Mouse (Mus musculus): Measurements from ENCODE around the gene Pde1a.

Pde1a gene

GRCm38 (mm10) chr2:80128861-80129698 lies at the start of gene Pde1a:
Gene Pde1a (minus strand): TSS chr2:80129458.
- in situ Hi-C loops (cut with MseI, MboI): no loop called here

- in situ Hi-C loops (cut with MseI, MboI): no loop called here
These were observed 49.5 kb upstream of the Pde1a start for GRCm38 (mm10) chr2:80178608-80179280.

- in situ Hi-C loops (cut with MseI, MboI): no loop called here
These were observed 48.9 kb upstream of the Pde1a start for GRCm38 (mm10) chr2:80178154-80178553.

GRCm38 (mm10) chr2:80168103-80168502 lies 38.8 kb upstream of the Pde1a start:
- in situ Hi-C loops (cut with MseI, MboI): no loop called here

GRCm38 (mm10) chr2:80158784-80159183 lies 29.5 kb upstream of the Pde1a start:
- in situ Hi-C loops (cut with MseI, MboI): no loop called here

- in situ Hi-C loops (cut with MseI, MboI): no loop called here
These were observed 28.9 kb upstream of the Pde1a start for GRCm38 (mm10) chr2:80158196-80158595.

- in situ Hi-C loops (cut with MseI, MboI): no loop called here
These were observed 20.8 kb upstream of the Pde1a start for GRCm38 (mm10) chr2:80150019-80150418.

- in situ Hi-C loops (cut with MseI, MboI): no loop called here
These were observed 20.1 kb upstream of the Pde1a start for GRCm38 (mm10) chr2:80149332-80149731.

GRCm38 (mm10) chr2:80135076-80135475 lies 5.8 kb upstream of the Pde1a start:
- in situ Hi-C loops (cut with MseI, MboI): no loop called here

- in situ Hi-C loops (cut with MseI, MboI): no loop called here
These were observed 3.4 kb upstream of the Pde1a start for GRCm38 (mm10) chr2:80132677-80133076.

DNA sequence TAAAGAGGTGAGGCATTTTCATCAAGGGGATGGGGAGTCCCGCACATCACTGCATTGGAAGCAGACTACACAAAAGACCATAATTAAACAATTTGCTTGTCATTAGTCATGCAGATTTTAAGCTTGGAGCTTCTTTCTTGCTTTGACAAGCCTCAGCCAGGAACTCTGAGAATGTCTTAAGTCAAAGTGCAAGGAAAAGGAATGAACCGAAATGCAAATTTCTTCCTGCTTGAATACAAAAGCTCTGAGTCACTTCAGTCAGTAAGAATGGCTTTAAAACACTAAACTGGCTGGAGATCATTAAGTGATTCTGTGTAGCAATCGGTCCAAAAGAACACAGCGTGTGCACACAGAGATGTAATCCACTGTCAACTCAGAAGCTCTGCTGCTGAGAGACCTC lies 2.6 kb downstream of the Pde1a start:
- in situ Hi-C loops (cut with MseI, MboI): no loop called here

DNA sequence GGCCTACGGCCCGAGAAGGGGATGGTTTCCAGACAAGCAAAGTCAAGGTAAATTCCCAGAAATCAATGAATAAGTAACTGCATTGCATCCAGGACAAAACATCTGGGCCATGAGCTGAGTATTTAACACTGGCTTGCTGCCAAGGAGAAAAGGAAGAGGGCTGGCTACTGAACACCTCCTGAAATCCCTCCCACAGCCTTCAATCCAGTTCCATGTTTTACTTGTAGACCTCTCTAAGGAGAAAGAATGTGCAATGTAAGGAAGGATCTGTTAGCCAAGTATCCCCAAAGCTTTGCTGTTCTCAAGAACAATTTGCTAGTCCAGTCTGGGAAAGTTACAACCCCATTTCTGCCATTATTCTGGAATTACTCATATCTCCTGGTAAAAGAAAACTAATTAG lies 42.4 kb downstream of the Pde1a start:
- in situ Hi-C loops (cut with MseI, MboI): no loop called here

- in situ Hi-C loops (cut with MseI, MboI): no loop called here
These were observed 49.0 kb downstream of the Pde1a start for GRCm38 (mm10) chr2:80080090-80080821.

GRCm38 (mm10) chr2:80079618-80080017 lies 49.6 kb downstream of the Pde1a start:
- in situ Hi-C loops (cut with MseI, MboI): no loop called here

GRCm38 (mm10) chr2:80076323-80076722 lies 52.9 kb downstream of the Pde1a start:
- in situ Hi-C loops (cut with MseI, MboI): no loop called here

- in situ Hi-C loops (cut with MseI, MboI): no loop called here
These were observed 54.7 kb downstream of the Pde1a start for GRCm38 (mm10) chr2:80074531-80074930.

- in situ Hi-C loops (cut with MseI, MboI): no loop called here
These were observed 55.2 kb downstream of the Pde1a start for GRCm38 (mm10) chr2:80074046-80074445.

DNA sequence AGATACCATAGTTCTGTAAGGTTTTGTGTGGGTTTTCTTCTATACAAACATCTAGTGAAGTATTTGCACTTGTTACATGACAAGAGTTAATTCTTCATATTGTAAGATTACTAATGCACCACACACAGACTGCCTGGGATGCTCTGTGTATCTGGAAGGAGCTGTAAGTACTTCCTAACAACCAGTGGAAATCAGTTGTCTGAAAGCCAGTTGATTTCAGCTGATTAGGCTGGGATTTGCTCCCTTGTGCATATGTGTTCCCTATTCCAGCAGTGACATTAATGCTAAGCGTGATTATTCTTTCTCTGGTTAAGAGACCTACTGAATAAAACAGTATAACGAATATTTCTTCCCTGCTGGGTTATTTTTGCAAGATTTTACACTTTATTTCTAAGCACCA lies 55.8 kb downstream of the Pde1a start:
- in situ Hi-C loops (cut with MseI, MboI): no loop called here

- in situ Hi-C loops (cut with MseI, MboI): no loop called here
These were observed 59.5 kb downstream of the Pde1a start for GRCm38 (mm10) chr2:80069745-80070144.

GRCm38 (mm10) chr2:80066449-80066848 lies 62.8 kb downstream of the Pde1a start:
- in situ Hi-C loops (cut with MseI, MboI): no loop called here

GRCm38 (mm10) chr2:80056062-80056461 lies 73.2 kb downstream of the Pde1a start:
- in situ Hi-C loops (cut with MseI, MboI): no loop called here

GRCm38 (mm10) chr2:80054042-80054441 lies 75.2 kb downstream of the Pde1a start:
- in situ Hi-C loops (cut with MseI, MboI): no loop called here
